Mouse (Mus musculus): ENCODE results near the gene Mycbp. TPM values are rescaled to one million over a fixed set of nuclear protein-coding genes. Genes with fewer than 3 reads are reported as not detected.

Mycbp gene
- polyA plus RNA-seq, 1 experiment from 2014 or later = 35.5 TPM

DNA sequence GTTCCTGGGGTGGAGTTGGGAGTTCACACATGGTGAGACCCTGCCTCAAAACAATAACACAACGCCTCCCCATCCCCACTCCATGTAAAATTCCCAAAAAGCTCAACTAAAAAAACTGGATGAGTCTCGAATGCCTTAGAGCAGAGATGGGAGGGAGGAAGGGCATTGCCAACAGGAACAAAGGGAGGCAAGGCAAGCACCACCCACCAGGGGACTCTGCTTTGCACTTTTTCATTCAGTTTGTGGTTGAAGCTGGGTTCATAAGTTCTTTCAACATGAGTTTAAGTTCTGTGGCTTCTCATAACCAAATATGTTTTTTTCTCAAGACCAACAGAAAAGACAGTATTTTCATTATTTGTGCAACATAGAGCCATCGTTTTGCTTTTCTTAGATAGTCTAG is 1.2 kb upstream of the Mycbp start:
- WGBS = 75% methylated on average over 3 of the region's 3 CpGs
- ATAC-seq (ENCODE audit: low read depth) = no peak

DNA sequence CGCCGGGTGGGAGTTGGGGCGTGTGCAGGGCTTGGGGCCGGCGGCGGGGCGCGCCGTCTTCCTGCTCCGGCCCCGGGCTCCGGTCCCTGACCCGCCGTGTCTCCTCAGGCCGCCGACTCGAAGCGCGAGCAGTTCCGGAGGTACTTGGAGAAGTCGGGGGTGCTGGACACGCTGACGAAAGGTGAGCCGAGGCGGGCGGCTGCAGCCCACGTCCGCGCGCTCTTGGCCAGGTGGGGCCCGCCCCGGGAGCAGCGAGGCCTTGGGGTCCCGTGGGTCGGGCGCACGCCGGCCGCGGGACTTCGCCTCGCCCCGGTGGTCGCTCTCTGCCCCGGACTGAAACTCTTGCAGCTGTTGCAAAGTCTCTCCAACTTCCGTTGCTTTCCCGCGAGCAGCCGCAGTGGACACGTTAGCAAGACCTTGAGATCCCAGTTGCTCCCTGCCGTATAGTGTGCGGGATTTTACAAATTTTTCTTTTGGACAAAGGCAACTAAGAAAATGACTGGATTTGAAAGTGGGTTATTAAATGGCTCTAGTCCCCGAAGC is 565 bp downstream of the Mycbp start:
- H3K36me3 ChIP-seq (ENCODE audit: control insufficient read depth, insufficient read depth, low read length) = no peaks in the 10 kb centered on the region
- WGBS = under 1% methylated on average over 52 of the region's 53 CpGs
- no peaks in the 10 kb centered on the region for H3K27me3 ChIP-seq (ENCODE audit: control insufficient read depth, insufficient read depth, low read length)
- no peak; the same call in none of the 2 replicates for ATAC-seq (ENCODE audit: low read depth)
- H3K27ac ChIP-seq (ENCODE audit: low read depth, low read length) = peak overlapping the region; percentile 56
- H3K9ac ChIP-seq (replicated peaks; ENCODE audit: low read depth, low read length) = peak overlapping the region; percentile 74
- H3K4me3 ChIP-seq (ENCODE audit: low read depth, low read length) = peak overlapping the region; percentile 83
- peak overlapping the region; percentile 80 for H3K4me2 ChIP-seq (ENCODE audit: low read depth, low read length)
- H3K4me1 ChIP-seq (ENCODE audit: control insufficient read depth, insufficient read depth, low read length) = peaks cover 4% of the 10 kb centered on the region; the same call in 1 of the 2 replicates
- H3K9me3 ChIP-seq (ENCODE audit: control insufficient read depth, low read length) = no peaks in the 10 kb centered on the region

More for the DNA sequence above, 1.2 kb upstream of the Mycbp start:
- H3K4me2 ChIP-seq (ENCODE audit: low read depth, low read length) = no peak overlapping the region
- H3K4me3 ChIP-seq (ENCODE audit: low read depth, low read length) = no peak overlapping the region
- no peaks in the 10 kb centered on the region for H3K27me3 ChIP-seq (ENCODE audit: control insufficient read depth, insufficient read depth, low read length)
- no peaks in the 10 kb centered on the region for H3K9me3 ChIP-seq (ENCODE audit: control insufficient read depth, low read length)
- no peak overlapping the region for H3K27ac ChIP-seq (ENCODE audit: low read depth, low read length)
- H3K4me1 ChIP-seq (ENCODE audit: control insufficient read depth, insufficient read depth, low read length) = peaks cover 4% of the 10 kb centered on the region; the same call in 1 of the 2 replicates
- H3K9ac ChIP-seq (replicated peaks; ENCODE audit: low read depth, low read length) = no peak overlapping the region
- no peaks in the 10 kb centered on the region for H3K36me3 ChIP-seq (ENCODE audit: control insufficient read depth, insufficient read depth, low read length)

DNA sequence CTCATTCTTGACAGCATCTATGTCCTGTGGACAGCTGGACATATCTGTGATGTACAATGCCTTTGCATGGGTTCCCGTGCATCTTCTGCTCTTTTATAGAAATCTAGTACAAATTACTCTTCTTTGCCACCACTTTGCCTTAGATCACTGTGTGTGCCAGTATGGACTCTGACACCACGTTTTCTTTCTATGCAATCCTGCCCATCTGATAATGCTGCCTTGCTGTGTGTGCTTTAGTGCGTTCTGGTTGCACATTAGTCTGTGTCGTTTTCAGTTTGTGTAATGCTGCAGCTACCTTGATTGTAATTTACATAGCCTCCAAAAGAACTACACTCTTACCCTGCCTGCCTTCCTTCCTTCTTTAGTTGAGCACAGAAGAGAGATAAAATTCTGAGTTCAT is 6.9 kb downstream of the Mycbp start:
- 94% methylated on average over 4 of the region's 4 CpGs for WGBS
- no peak for ATAC-seq (ENCODE audit: low read depth)
- Histone ChIP-seq H3K9ac (replicated peaks; ENCODE audit: low read depth, low read length) (no peak overlapping the region), H3K27me3 (ENCODE audit: control insufficient read depth, insufficient read depth, low read length) (no peaks in the 10 kb centered on the region), H3K4me2 (ENCODE audit: low read depth, low read length) (no peak overlapping the region), H3K27ac (ENCODE audit: low read depth, low read length) (no peak overlapping the region), H3K9me3 (ENCODE audit: control insufficient read depth, low read length) (no peaks in the 10 kb centered on the region), H3K4me1 (ENCODE audit: control insufficient read depth, insufficient read depth, low read length) (peaks cover 9% of the 10 kb centered on the region), H3K4me3 (ENCODE audit: low read depth, low read length) (no peak overlapping the region), H3K36me3 (ENCODE audit: control insufficient read depth, insufficient read depth, low read length) (peaks cover 4% of the 10 kb centered on the region; the same call in 1 of the 2 replicates)

DNA sequence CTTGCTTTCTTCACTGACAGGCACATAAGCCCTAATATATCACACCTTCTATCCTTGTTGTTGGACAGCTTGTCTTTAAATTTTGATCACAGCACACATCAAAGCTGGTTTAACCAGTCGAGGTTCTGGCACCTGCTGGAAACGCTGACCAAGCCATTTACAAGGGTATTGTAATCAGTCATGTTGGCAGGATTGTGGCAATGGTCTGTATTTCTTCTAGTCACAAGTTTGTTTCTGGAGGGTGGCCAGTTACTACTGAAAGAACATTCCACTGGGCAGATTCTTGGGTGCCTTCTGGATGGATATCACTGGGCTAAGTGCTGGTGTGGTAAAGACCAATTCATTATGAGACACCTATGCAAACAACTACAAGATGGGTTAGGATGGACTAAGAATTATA is 7.8 kb downstream of the Mycbp start:
- no peak for ATAC-seq (ENCODE audit: low read depth)
- H3K27me3 ChIP-seq (ENCODE audit: control insufficient read depth, insufficient read depth, low read length) = peaks cover under 1% of the 10 kb centered on the region; the same call in 1 of the 2 replicates
- no peak overlapping the region for H3K4me2 ChIP-seq (ENCODE audit: low read depth, low read length)
- H3K9ac ChIP-seq (replicated peaks; ENCODE audit: low read depth, low read length) = no peak overlapping the region
- 74% methylated on average over 2 of the region's 2 CpGs for WGBS
- H3K4me1 ChIP-seq (ENCODE audit: control insufficient read depth, insufficient read depth, low read length) = peaks cover 9% of the 10 kb centered on the region
- H3K27ac ChIP-seq (ENCODE audit: low read depth, low read length) = no peak overlapping the region
- H3K4me3 ChIP-seq (ENCODE audit: low read depth, low read length) = no peak overlapping the region
- peaks cover 4% of the 10 kb centered on the region; the same call in 1 of the 2 replicates for H3K36me3 ChIP-seq (ENCODE audit: control insufficient read depth, insufficient read depth, low read length)
- no peaks in the 10 kb centered on the region for H3K9me3 ChIP-seq (ENCODE audit: control insufficient read depth, low read length)

DNA sequence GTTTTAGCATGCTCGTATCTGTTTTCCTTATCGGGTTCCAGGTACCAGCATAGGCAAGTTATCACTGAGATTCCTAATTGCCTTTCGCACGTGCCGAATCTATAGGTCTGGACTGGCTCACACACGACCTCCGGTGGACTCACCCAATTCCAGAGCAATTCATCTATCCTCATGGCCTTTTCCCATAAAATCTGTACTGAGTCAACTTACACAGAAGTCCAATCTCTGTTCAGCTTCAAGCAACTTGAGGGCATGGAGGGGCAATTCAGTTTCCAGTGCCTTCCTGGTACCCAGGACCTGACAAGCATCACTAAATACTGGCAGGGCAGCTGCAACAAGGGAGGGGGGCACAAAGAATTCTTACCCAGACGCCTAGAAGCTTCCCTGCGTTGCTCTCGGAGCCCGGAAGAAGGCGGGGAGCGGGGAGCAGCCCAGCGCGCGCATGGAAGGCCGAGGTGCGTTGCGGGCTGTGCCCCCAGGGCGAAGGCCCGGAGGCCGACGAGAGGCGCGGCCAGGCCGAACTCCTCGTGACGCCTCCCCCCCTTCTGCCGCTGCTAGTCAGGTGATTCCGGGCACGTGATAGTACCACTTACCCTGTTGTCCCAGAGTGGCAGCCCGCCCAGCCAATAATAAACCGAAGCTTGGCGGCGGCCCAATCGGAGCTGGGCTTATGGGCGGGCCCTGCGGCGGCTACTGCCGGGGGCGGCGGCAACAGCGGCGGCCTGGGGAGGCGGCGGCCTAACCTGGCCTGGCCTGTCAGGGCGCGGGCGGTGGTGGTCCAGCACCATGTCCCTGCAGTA is 12.3 kb downstream of the Mycbp start, which contains the start of gene Rragc:
Gene Rragc (plus strand): TSS at position 699 of the 800 bp plus-strand sequence.
- ATAC-seq (ENCODE audit: low read depth) = peak; percentile 99
- H3K4me2 ChIP-seq (ENCODE audit: low read depth, low read length) = peak within 1 kb of the TSS; percentile 93
- peak within 1 kb of the TSS; percentile 67 for H3K4me3 ChIP-seq (ENCODE audit: low read depth, low read length)
- H3K9me3 ChIP-seq (ENCODE audit: control insufficient read depth, low read length) = no peaks in the 10 kb centered on the region
- H3K27me3 ChIP-seq (ENCODE audit: control insufficient read depth, insufficient read depth, low read length) = peaks cover 3% of the 10 kb centered on the region; the same call in 1 of the 2 replicates
- peaks cover 22% of the 10 kb centered on the region for H3K4me1 ChIP-seq (ENCODE audit: control insufficient read depth, insufficient read depth, low read length)
- 0 out of 2 replicates have a peak, but pooled peaks cover 7% of the 10 kb centered on the region for H3K36me3 ChIP-seq (ENCODE audit: control insufficient read depth, insufficient read depth, low read length)
- peak within 1 kb of the TSS; percentile 93 for H3K9ac ChIP-seq (replicated peaks; ENCODE audit: low read depth, low read length)
- WGBS = under 1% methylated on average over 47 of the region's 49 CpGs
- H3K27ac ChIP-seq (ENCODE audit: low read depth, low read length) = peak within 1 kb of the TSS; percentile 76

DNA sequence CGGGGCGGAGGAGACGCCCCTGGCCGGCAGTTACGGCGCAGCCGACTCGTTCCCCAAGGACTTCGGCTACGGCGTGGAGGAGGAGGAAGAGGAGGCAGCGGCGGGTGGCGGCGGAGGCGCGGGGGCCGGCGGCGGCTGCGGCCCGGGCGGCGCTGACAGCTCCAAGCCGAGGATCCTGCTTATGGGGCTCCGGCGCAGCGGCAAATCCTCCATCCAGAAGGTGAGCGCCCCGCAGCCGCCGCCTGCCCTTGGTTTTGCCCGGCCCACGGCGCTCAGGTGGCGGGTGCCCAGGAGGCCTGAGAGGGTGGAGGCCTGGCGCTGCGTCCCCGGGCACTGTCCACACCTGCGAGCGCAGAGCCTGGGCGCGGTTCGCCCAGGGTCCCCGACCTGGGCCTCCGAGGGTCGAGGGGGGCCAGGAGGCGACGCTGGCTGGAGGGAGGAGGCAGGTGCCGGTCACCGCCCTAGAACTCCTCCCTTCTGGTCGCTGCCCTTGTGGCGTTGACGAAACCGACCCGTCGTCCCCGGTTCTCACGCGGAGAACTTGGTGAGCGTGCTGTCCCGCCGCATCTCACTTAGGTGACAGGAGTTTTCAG is 13.0 kb downstream of the Mycbp start, which contains the start of gene 4930535I16Rik:
Gene 4930535I16Rik (minus strand): TSS at position 475 of the 593 bp plus-strand sequence.
- no peaks in the 10 kb centered on the region for H3K9me3 ChIP-seq (ENCODE audit: control insufficient read depth, low read length)
- WGBS = 0% methylated on average over 52 of the region's 63 CpGs
- peaks cover 22% of the 10 kb centered on the region for H3K4me1 ChIP-seq (ENCODE audit: control insufficient read depth, insufficient read depth, low read length)
- peak within 1 kb of the TSS; percentile 67 for H3K4me3 ChIP-seq (ENCODE audit: low read depth, low read length)
- H3K27me3 ChIP-seq (ENCODE audit: control insufficient read depth, insufficient read depth, low read length) = peaks cover 3% of the 10 kb centered on the region; the same call in 1 of the 2 replicates
- H3K9ac ChIP-seq (replicated peaks; ENCODE audit: low read depth, low read length) = peak within 1 kb of the TSS; percentile 93
- H3K36me3 ChIP-seq (ENCODE audit: control insufficient read depth, insufficient read depth, low read length) = 0 out of 2 replicates have a peak, but pooled peaks cover 7% of the 10 kb centered on the region
- H3K4me2 ChIP-seq (ENCODE audit: low read depth, low read length) = peak within 1 kb of the TSS; percentile 93
- peak; percentile 49; the same call in 1 of the 2 replicates for ATAC-seq (ENCODE audit: low read depth)
- H3K27ac ChIP-seq (ENCODE audit: low read depth, low read length) = peak within 1 kb of the TSS; percentile 76

DNA sequence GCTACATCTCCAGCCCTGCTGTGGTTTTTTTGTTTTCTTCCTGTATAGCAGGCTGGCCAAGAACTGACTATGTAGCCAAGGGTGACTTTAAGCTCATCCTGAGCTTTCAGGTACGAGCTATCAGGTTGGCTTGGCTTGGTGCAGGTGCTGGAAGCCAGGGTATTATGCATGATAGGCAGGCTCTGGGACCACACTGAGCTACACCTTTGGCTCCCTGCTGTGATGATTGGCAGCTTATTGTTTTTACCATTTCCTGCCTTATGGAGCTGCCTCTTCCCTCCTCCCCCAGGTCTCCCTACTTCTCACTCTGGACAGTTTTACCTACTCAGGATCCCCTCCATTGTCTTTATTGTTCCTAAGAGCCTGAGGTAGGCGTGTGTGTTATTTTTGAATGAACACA is 14.2 kb downstream of the Mycbp start:
- H3K9ac ChIP-seq (replicated peaks; ENCODE audit: low read depth, low read length) = no peak overlapping the region
- 65% methylated on average over 2 of the region's 2 CpGs for WGBS

DNA sequence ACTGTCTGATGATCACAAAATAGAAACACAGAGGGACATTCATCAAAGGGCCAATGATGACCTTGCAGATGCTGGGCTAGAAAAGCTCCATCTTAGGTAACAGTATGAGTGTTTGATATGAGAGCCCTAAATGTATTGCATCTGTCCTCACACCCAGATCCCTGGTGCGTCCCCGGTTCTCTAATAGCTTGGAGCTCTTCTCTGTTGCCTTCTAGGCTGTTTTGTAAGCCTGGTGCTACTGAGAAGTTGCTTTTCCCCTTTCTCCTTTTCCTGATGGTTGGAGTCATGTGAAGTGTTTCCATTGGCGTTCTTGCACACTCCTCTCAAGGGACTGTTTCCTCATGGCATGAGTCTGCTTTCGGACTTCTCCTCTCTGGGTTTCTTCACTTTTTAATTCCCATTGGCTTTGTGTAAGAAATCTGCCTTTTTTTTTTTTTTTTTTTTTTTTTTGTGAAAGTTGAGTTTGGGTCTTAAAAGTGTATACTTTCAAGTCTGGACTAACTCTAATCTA is 16.5 kb downstream of the Mycbp start:
- Histone ChIP-seq H3K9ac (replicated peaks; ENCODE audit: low read depth, low read length) (no peak overlapping the region), H3K4me1 (ENCODE audit: control insufficient read depth, insufficient read depth, low read length) (peaks cover 17% of the 10 kb centered on the region), H3K4me2 (ENCODE audit: low read depth, low read length) (no peak overlapping the region), H3K4me3 (ENCODE audit: low read depth, low read length) (no peak overlapping the region), H3K27ac (ENCODE audit: low read depth, low read length) (no peak overlapping the region), H3K9me3 (ENCODE audit: control insufficient read depth, low read length) (no peaks in the 10 kb centered on the region), H3K27me3 (ENCODE audit: control insufficient read depth, insufficient read depth, low read length) (peaks cover 3% of the 10 kb centered on the region; the same call in 1 of the 2 replicates), H3K36me3 (ENCODE audit: control insufficient read depth, insufficient read depth, low read length) (peaks cover 31% of the 10 kb centered on the region)
- no peak for ATAC-seq (ENCODE audit: low read depth)
- WGBS = 92% methylated on average over 4 of the region's 4 CpGs

More for the DNA sequence above, 14.2 kb downstream of the Mycbp start:
- Histone ChIP-seq H3K27ac (ENCODE audit: low read depth, low read length) (no peak overlapping the region), H3K27me3 (ENCODE audit: control insufficient read depth, insufficient read depth, low read length) (peaks cover 3% of the 10 kb centered on the region; the same call in 1 of the 2 replicates), H3K9me3 (ENCODE audit: control insufficient read depth, low read length) (no peaks in the 10 kb centered on the region), H3K4me1 (ENCODE audit: control insufficient read depth, insufficient read depth, low read length) (peaks cover 22% of the 10 kb centered on the region), H3K4me3 (ENCODE audit: low read depth, low read length) (peak overlapping the region; percentile 67), H3K36me3 (ENCODE audit: control insufficient read depth, insufficient read depth, low read length) (peaks cover 14% of the 10 kb centered on the region), H3K4me2 (ENCODE audit: low read depth, low read length) (peak overlapping the region; percentile 93)
- no peak for ATAC-seq (ENCODE audit: low read depth)

Data from neural tube, embryonic 14.5 days (tissue).